Mouse (Mus musculus): Measurements from ENCODE around the gene Pikfyve. TPM values are rescaled to one million over a fixed set of nuclear protein-coding genes. Genes with fewer than 3 reads are reported as not detected.
A peak's percentile ranks its signal among the peaks of the same experiment; 100 is the strongest.

Pikfyve gene
- 1.6 and 2.6 TPM in 2 replicates for polyA plus RNA-seq (2012; ENCODE audit: insufficient read depth, low replicate concordance)

- Histone ChIP-seq H3K9me3 (no peaks in the 10 kb centered on the region), H3K27me3 (replicated peaks) (no peaks in the 10 kb centered on the region)
- TF ChIP-seq GATA1 (IDR thresholded peaks at IDR 0.05; ENCODE audit: borderline replicate concordance, low read length) (no peak), FLI1 (IDR thresholded peaks at IDR 0.05; ENCODE audit: low read length) (no peak)
Measured at GRCm38 (mm10) chr1:65186287-65187073, at the start of gene Pikfyve, which contains the start of gene Idh1. TSS of gene Pikfyve (plus strand) at chr1:65186683. TSS of gene Idh1 (minus strand) at chr1:65186500.

GRCm38 (mm10) chr1:65137560-65137959, 48.9 kb upstream of the Pikfyve start:
- no peak for TF ChIP-seq GATA1 (IDR thresholded peaks at IDR 0.05; ENCODE audit: borderline replicate concordance, low read length)
- no peak for TF ChIP-seq FLI1 (IDR thresholded peaks at IDR 0.05; ENCODE audit: low read length)
- Histone ChIP-seq H3K9me3 (peaks cover 29% of the 10 kb centered on the region), H3K4me1 (no peaks in the 10 kb centered on the region), H3K4me3 (replicated peaks) (no peak overlapping the region), H3K27me3 (replicated peaks) (peaks cover 4% of the 10 kb centered on the region), H3K36me3 (replicated peaks; ENCODE audit: low read length) (no peaks in the 10 kb centered on the region)

More at GRCm38 (mm10) chr1:65186287-65187073, at the start of gene Pikfyve, which contains the start of gene Idh1:
- Histone ChIP-seq H3K36me3 (replicated peaks; ENCODE audit: low read length) (peaks cover 14% of the 10 kb centered on the region), H3K4me1 (peaks cover 33% of the 10 kb centered on the region), H3K4me3 (replicated peaks) (peak within 1 kb of the TSS; percentile 98)

DNA sequence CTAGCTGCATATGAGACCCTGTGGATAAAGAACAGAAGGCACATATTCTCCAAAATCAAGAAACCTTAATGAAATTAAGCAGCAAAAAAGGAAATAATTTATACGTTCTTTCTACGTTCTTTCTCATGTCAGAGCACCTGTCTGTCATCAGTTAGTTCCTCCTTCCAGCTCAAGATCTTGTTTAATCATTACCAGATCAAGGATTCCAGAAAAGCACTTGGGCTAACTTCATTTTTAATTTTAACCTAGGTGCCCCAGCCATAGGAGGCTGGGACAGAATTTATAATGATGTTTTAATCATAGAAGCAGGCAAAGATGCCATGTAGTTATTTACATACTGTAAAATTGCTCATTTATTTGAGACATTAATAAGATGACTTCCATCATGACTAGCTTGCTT, 41.7 kb upstream of the Pikfyve start:
- H3K27me3 ChIP-seq (replicated peaks): no peaks in the 10 kb centered on the region
- H3K9me3 ChIP-seq: peaks cover 20% of the 10 kb centered on the region
- H3K36me3 ChIP-seq (replicated peaks; ENCODE audit: low read length): no peaks in the 10 kb centered on the region
- H3K4me3 ChIP-seq (replicated peaks): no peak overlapping the region
- TF ChIP-seq GATA1 (IDR thresholded peaks at IDR 0.05; ENCODE audit: borderline replicate concordance, low read length) (no peak), FLI1 (IDR thresholded peaks at IDR 0.05; ENCODE audit: low read length) (no peak)
- H3K4me1 ChIP-seq: peaks cover 3% of the 10 kb centered on the region; the same call in 1 of the 2 replicates

DNA sequence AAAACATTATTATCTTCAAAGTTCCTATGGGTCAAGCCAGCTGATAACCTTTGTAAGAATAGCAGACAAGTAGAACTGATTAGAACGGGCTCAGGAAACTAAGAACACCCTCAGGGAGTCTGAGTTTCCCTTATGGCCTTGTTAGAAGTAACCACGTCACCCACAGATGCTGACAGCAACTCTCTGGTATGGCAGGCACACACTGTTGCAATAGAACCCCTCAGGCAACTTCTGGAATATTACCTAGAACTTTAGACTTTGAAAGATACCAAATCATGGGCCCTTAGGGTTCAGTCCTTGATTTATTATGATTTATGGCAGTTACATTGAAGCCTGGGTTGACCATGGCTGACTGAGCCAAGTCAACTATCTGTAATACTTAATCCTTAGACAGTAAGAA, 39.9 kb upstream of the Pikfyve start:
- TF ChIP-seq FLI1 (IDR thresholded peaks at IDR 0.05; ENCODE audit: low read length) (no peak), GATA1 (IDR thresholded peaks at IDR 0.05; ENCODE audit: borderline replicate concordance, low read length) (no peak)
- peaks cover 3% of the 10 kb centered on the region; the same call in 1 of the 2 replicates for H3K4me1 ChIP-seq
- H3K36me3 ChIP-seq (replicated peaks; ENCODE audit: low read length): no peaks in the 10 kb centered on the region
- H3K9me3 ChIP-seq: peaks cover 16% of the 10 kb centered on the region
- H3K27me3 ChIP-seq (replicated peaks): no peaks in the 10 kb centered on the region
- H3K4me3 ChIP-seq (replicated peaks): no peak overlapping the region

DNA sequence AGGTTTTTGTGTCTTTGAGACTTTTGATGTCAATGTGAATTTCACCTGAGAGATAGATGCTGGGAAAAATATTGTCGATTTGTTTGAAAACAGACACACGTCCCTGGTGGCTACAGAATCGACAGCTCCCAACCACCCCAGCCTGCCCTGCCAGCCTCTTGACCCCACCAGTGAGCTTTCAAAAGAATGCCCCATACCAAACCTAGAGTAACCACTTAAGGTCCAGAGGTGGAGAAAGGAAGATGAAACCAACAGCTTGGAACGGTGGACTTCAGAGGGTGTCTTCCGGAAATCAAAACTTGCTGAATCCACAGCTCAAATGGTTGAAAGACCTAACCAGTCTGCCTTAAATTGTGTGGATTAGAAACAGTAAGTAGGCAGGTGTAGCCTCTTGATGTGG, 39.2 kb upstream of the Pikfyve start:
- TF ChIP-seq GATA1 (IDR thresholded peaks at IDR 0.05; ENCODE audit: borderline replicate concordance, low read length): no peak
- Histone ChIP-seq H3K27me3 (replicated peaks) (no peaks in the 10 kb centered on the region), H3K4me3 (replicated peaks) (no peak overlapping the region), H3K9me3 (peaks cover 12% of the 10 kb centered on the region), H3K36me3 (replicated peaks; ENCODE audit: low read length) (no peaks in the 10 kb centered on the region), H3K4me1 (peaks cover 3% of the 10 kb centered on the region; the same call in 1 of the 2 replicates)

DNA sequence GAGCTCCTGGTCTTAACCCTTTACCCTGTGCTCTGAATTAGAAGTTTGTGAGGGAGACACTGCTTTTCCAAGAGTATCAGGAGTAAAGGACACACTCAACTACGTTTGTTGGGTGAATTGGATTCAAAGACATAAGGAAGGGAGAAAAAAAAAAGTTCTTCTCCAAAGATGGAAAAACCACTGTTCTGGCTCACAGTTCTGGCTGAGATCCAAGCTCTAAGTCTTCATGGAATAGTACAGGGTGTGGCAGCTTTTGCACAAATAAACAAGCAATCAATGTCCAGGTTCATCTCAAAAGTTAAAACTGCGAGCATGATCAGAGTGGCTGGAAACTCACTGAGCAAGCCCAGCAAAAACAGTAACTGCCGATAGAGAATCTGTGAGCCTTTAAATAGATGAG, 38.5 kb upstream of the Pikfyve start:
- no peaks in the 10 kb centered on the region for H3K27me3 ChIP-seq (replicated peaks)
- TF ChIP-seq FLI1 (IDR thresholded peaks at IDR 0.05; ENCODE audit: low read length): no peak
- no peak for TF ChIP-seq GATA1 (IDR thresholded peaks at IDR 0.05; ENCODE audit: borderline replicate concordance, low read length)
- peaks cover 7% of the 10 kb centered on the region for H3K9me3 ChIP-seq
- no peaks in the 10 kb centered on the region for H3K36me3 ChIP-seq (replicated peaks; ENCODE audit: low read length)
- no peak overlapping the region for H3K4me3 ChIP-seq (replicated peaks)
- peaks cover 3% of the 10 kb centered on the region; the same call in 1 of the 2 replicates for H3K4me1 ChIP-seq

GRCm38 (mm10) chr1:65154814-65155213, 31.7 kb upstream of the Pikfyve start:
- no peak for TF ChIP-seq GATA1 (IDR thresholded peaks at IDR 0.05; ENCODE audit: borderline replicate concordance, low read length)
- no peak for TF ChIP-seq FLI1 (IDR thresholded peaks at IDR 0.05; ENCODE audit: low read length)
- no peak overlapping the region for H3K4me3 ChIP-seq (replicated peaks)
- H3K36me3 ChIP-seq (replicated peaks; ENCODE audit: low read length): peaks cover 30% of the 10 kb centered on the region

DNA sequence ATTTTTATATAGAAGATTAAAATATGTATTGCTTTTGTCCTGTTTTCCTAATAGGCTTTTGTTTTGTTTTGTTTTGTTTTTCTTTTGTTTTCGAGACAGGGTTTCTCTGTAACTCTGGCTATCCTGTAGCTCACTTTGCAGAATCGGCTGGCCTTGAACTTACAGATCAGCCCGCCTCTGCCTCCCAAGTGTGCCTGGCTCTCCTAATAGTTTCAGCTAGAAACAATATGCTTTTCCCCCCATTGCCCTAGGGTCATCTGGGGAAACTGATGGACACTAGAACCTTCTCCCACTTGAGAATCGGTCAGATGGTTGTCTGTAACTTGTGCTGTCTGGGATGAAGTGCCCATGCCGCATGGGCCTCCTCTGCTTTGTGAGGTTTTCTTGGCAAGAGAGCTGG, 30.4 kb upstream of the Pikfyve start:
- TF ChIP-seq GATA1 (IDR thresholded peaks at IDR 0.05; ENCODE audit: borderline replicate concordance, low read length): no peak
- TF ChIP-seq FLI1 (IDR thresholded peaks at IDR 0.05; ENCODE audit: low read length): no peak
- no peaks in the 10 kb centered on the region for H3K4me1 ChIP-seq
- peaks cover 43% of the 10 kb centered on the region for H3K36me3 ChIP-seq (replicated peaks; ENCODE audit: low read length)
- no peaks in the 10 kb centered on the region for H3K27me3 ChIP-seq (replicated peaks)
- H3K9me3 ChIP-seq: no peaks in the 10 kb centered on the region
- no peak overlapping the region for H3K4me3 ChIP-seq (replicated peaks)

More at GRCm38 (mm10) chr1:65154814-65155213, 31.7 kb upstream of the Pikfyve start:
- no peaks in the 10 kb centered on the region for H3K4me1 ChIP-seq
- no peaks in the 10 kb centered on the region for H3K27me3 ChIP-seq (replicated peaks)
- no peaks in the 10 kb centered on the region for H3K9me3 ChIP-seq

GRCm38 (mm10) chr1:65162210-65162609, 24.3 kb upstream of the Pikfyve start:
- Histone ChIP-seq H3K9me3 (no peaks in the 10 kb centered on the region), H3K36me3 (replicated peaks; ENCODE audit: low read length) (peaks cover 95% of the 10 kb centered on the region), H3K27me3 (replicated peaks) (no peaks in the 10 kb centered on the region), H3K4me1 (peaks cover 3% of the 10 kb centered on the region; the same call in 1 of the 2 replicates), H3K4me3 (replicated peaks) (no peak overlapping the region)
- TF ChIP-seq GATA1 (IDR thresholded peaks at IDR 0.05; ENCODE audit: borderline replicate concordance, low read length) (no peak), FLI1 (IDR thresholded peaks at IDR 0.05; ENCODE audit: low read length) (no peak)

DNA sequence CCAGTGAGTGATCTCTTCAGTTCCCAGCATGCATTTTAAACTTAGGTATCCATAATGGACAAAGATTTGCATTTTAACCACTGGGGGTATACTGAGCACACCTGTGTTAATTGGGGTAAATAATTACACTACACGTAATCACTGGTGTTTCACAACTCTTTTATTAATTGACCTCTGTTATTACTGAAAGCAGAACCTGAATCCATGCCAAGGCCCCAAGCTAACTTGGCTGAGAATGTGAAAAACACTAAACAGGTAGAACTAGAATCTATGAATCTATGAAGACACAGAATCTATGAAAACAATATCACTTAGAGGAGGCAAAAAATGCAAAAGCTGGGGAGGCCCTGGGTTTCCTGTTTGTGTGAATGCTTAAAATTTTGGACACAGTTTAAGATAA, 19.0 kb upstream of the Pikfyve start:
- TF ChIP-seq FLI1 (IDR thresholded peaks at IDR 0.05; ENCODE audit: low read length): no peak
- no peak for TF ChIP-seq GATA1 (IDR thresholded peaks at IDR 0.05; ENCODE audit: borderline replicate concordance, low read length)
- Histone ChIP-seq H3K27me3 (replicated peaks) (no peaks in the 10 kb centered on the region), H3K4me3 (replicated peaks) (no peak overlapping the region), H3K4me1 (peaks cover 18% of the 10 kb centered on the region; the same call in 1 of the 2 replicates), H3K9me3 (no peaks in the 10 kb centered on the region), H3K36me3 (replicated peaks; ENCODE audit: low read length) (peaks cover 99% of the 10 kb centered on the region)
